Mouse (Mus musculus): ENCODE data around the gene Lhfpl5.
"Not testable (repeated sequence)": the region's sequence is repeated elsewhere in the genome, so short reads cannot be mapped to it uniquely, and the experiment has no call there.

Gene Lhfpl5

DNA sequence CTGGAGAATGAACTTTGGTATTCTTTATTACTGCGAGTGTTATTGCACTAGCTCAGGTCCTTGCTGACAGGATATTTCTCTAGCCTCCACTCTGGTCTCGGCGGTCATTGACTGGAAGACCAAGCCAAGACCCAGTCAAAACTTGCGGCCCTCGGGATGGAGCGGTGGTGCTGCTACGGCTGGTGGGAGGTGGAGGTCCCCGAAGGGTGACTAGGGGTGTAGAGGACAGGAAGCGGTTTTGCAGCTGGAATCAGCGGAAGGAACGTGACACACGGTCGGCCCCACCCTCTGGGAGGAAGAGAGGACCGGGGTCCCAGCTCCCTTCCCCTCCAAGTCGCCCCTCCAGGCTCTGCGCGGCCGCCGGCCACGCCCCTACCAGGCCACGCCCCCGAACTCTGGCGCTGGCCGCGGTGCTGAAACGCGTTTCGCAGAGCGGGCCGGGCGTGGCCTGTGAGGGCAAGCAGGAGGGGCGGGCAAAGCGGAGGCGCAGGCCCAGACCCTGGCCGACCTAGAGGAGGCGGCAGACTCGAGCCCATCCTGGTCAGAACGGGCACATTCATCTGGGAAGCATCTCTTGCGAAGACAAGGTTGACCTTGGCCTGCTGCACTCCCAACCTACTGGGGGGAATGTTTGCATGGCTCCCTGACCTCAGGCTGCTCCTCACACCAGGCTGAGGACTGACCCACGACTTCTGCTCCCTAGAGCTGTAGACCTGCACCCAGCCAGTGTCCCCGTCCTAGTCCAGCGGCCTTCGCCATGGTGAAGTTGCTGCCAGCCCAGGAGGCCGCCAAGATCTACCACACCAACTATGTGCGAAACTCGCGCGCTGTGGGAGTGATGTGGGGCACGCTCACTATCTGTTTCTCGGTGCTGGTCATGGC, at the start of gene Lhfpl5:
Gene Lhfpl5, plus strand, starts transcription at position 398 of the 882 bp plus-strand sequence.
- in situ Hi-C loops (cut with MboI, MseI) = loop anchor here (5.0 kb wide), 1 partner anchor 62 kb away; no protein-coding TSS in a partner anchor

DNA sequence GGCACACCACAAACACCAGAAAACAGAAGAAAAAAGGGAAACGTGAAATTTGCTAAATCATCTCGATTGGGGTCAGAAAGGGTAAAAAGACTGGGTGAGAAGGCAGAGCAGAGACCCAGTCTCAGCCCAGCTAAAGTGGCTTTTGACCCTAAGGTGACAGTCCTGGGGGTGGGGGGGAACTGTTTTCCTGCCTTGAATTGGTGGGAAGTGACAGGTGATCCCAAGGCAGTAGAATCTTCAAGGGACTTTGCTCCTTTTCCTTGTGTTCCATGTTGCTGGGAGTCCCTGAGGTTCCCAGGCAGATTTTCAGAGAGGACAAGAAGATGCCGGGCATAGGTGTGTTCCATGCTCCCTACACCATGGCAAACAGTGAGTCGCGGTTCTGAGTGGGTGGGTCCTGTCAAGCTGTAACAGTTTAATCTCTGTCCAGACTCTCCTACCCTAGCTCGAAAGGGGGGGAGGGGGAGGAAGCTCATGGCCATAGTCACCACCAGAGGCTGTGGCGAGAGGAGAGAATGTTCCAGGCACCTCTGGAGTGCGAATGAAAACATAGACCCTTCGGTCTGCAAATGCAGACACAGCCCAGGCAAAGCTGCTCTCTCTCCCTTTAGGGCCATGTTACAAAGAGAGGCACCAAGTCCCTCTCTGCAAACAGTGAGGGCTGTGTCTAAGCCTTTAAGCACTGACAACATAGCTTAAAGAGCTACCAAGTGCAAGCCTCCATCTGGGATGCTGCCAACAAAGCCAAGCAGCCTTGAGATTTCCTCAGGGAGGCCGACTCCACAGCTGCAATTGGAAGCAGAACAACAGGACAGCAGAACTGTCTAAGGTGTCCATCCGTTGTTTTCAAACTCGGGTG, 48.0 kb upstream of the Lhfpl5 start:
- in situ Hi-C loops (cut with MboI, MseI) = loop anchor here (5.0 kb wide), 2 partner anchors 55 to 705 kb away; partner anchors contain the start of gene D17Wsu92e

DNA sequence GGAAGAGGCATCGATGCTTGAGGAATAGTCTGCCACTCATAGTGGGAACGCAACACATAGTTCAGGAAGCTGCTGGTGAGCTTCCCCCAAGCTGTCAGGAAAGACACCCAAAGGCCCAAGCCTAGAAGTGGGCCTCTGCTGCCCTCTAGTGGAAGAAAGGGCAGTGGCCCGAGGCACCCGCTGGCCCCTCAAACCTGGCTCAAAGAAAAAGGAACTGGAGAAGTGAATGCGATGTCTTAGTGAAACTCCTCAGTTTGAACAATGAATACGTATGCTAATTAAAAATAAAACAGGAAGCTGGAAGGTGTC, 47.4 kb upstream of the Lhfpl5 start:
- in situ Hi-C loops (cut with MboI, MseI) = loop anchor here (5.0 kb wide), 2 partner anchors 56 to 706 kb away; partner anchors contain the start of gene D17Wsu92e

DNA sequence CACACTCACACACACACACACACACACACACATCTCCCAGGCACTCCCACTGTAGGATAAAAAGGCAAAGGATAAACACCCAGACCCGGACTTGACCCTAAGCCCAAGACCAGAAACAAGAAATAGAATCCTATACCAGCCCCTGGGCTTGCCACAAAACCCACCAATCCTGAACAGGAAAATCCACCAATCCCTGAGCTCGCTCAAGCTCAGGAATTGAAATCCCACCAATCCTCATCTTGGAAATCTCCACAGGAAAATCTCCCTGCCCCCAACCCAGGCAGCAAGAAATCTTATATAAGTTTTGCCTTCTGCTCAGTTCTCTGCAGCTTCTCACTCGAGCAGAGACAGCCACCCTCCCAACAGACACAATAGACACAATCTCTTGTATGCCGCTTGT, 46.3 kb upstream of the Lhfpl5 start:
- in situ Hi-C loops (cut with MboI, MseI) = loop anchor here (5.0 kb wide), 2 partner anchors 57 to 707 kb away; partner anchors contain the start of gene D17Wsu92e

DNA sequence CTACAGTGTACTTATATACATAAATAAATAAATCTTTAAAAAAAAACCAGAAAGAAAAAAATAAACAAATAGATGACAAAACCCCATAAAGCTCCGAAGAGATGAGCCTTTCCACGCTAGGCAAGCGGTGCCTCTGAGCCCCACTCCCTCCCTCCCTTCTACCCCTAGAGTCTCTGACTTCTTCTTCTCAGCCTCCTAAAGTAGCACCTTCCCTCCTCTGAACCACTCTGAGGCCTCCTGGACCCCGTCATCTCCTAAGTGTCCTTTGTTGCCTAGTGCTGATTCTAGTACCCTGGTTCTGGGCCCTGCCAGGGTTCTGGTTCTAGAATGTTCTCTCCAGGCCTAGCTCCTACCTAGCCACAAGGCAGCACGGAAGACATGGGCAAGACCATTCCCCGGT, 44.9 kb upstream of the Lhfpl5 start, which contains the start of gene Armc12:
Gene Armc12, plus strand, starts transcription at position 301 of the 400 bp plus-strand sequence.
- in situ Hi-C loops (cut with MboI, MseI) = loop anchor here (10.0 kb wide), 1 partner anchor 146 kb away; no protein-coding TSS in a partner anchor

DNA sequence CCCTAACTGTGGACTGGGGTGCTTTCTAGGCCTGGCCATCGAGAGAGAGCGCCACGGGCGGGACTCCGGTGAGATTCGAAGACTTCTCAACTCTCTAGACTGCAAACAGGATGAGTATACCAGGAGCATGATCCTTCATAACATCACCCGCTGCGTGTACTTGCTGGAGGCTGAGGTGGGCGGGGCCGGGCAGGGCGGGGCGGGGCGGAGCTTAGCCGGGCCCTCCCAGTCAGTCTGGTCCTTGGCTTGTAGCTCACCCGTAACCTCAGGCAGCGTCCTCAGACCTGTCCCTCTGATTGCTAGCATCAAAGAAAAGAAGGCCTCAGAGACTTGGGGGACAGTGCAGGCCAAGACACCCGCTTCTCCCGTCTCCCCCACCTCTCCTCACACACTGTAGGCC, 43.5 kb upstream of the Lhfpl5 start:
- in situ Hi-C loops (cut with MboI, MseI) = loop anchor here (10.0 kb wide), 1 partner anchor 147 kb away; no protein-coding TSS in a partner anchor

DNA sequence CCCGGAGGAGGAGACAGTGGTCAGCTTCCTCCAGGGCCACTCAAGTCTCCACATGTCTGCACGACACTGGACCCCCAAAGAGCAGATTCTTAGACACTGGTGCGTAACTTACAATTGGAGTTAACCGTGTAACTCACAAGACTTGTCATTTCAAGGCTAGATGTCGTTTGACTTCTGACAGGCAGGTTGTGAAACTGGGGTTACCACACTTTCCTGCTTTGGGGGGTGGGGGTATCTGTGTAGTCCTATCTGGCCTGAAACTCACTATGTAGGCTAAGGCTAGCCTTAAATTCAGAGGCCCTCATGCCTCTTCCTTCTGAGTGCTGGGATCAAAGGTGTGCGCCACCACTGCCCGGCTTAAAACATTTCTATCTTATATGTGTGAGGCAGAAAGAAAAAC, 42.9 kb upstream of the Lhfpl5 start:
- in situ Hi-C loops (cut with MboI, MseI) = loop anchor here (10.0 kb wide), 1 partner anchor 148 kb away; no protein-coding TSS in a partner anchor

DNA sequence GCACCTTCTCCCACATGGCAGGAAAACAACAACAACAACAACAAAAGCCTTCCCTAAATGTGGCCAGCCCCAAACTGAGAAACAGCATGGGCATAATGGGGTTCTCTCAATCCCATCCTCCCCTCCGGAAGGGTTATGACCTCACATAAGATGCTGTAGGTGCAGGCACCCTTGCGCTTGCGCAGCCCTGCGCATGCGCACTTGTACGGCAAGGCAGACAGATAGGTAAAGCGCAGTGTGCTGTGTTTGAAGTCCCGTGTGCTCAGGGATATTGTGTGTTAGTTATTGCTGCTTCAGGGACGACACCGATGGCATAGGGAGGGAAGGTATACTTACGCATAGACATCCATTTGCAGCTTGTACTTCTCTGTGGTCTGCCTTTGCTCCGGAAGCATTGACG, 42.1 kb upstream of the Lhfpl5 start:
- in situ Hi-C loops (cut with MboI, MseI) = loop anchor here (10.0 kb wide), 1 partner anchor 149 kb away; no protein-coding TSS in a partner anchor

DNA sequence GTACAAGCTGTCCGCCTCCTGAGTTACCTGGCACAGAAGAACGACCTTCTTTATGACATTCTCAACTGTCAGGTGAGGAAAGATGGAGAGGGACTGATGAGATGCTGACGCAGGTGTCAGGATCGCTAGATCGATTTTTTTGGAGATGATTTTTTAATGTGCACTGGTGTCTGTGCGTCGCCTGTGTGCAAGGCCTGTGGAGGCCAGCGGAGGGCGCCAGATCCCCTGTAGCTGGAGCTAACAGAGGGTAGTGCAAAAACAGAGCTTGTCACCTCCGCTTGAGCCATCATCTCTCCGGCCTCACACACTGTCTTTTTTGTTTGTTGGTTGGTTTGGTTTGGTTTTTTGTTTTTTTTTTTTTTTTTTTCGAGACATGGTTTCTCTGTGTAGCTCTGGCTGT, 37.6 kb upstream of the Lhfpl5 start:
- in situ Hi-C loops (cut with MboI, MseI) = loop anchor here (10.0 kb wide), 1 partner anchor 153 kb away; no protein-coding TSS in a partner anchor

DNA sequence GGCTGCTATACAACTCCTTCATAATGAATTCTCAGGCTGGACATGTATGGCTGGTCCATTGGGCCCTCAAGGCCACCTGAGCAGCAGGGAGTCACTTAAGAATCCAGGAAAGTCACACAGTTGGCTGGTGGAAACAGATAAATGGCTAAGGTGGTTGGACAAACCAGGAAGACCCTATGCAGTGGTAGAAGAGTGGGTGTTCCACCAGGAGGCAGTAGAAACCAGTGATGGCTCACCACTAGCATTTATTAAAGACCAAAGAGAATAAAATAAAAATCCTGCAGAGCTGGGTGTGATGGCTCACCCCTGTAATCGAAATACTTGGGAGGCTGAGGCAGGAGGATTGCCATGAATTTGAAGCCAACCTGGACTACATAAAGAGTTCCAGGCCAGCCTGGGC, 28.5 kb upstream of the Lhfpl5 start:
- in situ Hi-C loops (cut with MboI, MseI) = no loop called here

DNA sequence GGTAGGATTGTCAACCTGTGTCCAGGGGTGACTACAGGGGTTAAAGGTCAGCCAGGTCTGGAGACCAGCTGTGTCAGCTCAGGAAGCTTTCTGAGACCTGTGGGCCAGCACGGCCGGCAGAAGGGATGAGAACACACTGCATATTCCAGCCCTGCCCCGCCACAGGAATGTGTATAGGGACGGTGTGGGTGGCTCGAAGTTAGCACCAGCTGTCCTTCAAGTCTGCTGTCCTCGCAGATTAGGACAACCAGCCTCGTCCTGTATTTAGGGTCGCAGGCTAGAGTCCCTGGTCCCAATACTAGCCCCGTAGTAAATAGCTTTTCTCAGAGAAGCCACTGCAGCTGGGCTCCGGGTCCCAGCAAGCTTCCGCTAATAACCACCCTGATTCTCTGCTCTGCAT, 26.9 kb upstream of the Lhfpl5 start:
- in situ Hi-C loops (cut with MboI, MseI) = no loop called here

DNA sequence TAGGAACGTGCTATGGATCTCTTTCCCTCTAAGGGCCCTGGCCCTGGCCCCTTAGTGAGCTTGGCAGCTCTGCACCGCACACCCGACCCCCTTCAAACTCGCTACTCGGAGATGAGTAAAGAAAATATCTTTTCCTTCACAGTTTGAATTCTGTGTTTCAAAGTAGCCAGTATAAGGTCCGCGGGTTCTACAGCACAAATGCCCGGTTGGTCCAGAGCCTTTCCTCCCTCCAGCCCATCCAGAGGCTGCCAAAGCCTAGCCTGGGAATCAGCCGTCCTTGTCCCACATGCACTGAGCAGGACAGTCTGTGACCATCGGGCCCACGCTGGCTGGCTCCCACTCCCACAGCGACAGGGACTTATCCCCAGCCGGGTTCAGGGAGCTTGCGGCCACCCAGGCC, 26.3 kb upstream of the Lhfpl5 start, which contains the start of gene Clpsl2:
Gene Clpsl2, plus strand, starts transcription at position 301 of the 400 bp plus-strand sequence.
- in situ Hi-C loops (cut with MboI, MseI) = no loop called here

DNA sequence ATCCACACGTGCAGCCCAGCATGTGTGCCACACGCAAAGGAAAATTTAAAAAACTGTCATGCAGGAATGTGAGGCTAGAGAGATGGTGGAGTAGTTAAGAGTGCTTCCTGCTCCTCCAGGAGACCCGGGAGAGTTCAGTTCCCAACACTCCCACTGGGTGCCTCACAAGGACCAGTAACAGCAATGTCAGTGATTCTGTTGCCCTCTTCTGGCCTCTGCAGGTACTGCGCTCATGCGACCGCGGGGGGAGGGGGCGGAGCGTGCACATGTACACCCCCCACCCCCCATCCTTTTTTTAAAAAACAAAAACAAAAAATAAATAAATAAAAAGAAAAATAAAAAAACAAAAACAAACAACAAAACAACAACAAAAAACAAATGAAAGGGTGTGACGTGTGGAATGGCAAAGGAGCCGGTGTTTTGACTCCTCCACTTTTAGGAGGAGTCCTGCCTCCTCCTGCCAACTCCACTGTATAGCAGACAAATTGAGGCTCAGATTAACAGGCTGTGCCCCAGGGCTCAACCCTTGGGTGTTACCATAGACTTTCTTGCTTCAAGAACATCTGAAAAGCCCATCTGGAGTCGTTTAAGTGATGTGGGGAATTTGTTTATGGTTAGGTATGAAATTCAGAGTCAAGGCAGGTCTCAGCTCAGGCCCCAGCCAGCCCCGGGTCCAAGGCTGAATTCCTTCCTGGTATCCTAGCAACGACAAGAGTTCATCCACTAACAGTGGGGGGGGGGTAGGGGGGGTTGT, 22.2 kb upstream of the Lhfpl5 start:
- in situ Hi-C loops (cut with MboI, MseI) = no loop called here

DNA sequence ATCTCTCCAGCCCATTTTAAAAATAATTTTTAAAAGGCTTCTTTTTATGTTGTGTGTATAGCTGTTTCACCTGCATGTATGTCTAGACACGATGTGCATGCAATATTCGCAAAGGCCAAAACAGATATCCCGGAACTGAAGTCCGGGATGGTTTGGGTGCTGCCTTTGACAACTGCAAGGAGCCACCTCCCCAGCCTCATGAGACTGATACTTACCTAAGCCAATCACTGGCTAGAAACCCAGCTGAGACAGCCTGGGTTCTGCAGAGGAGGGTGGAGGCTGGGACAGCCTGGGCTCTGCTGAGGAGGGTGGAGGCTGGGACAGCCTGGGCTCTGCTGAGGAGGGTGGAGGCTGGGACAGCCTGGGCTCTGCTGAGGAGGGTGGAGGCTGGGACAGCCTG, 21.4 kb upstream of the Lhfpl5 start:
- in situ Hi-C loops (cut with MboI, MseI) = not testable (repeated sequence)

DNA sequence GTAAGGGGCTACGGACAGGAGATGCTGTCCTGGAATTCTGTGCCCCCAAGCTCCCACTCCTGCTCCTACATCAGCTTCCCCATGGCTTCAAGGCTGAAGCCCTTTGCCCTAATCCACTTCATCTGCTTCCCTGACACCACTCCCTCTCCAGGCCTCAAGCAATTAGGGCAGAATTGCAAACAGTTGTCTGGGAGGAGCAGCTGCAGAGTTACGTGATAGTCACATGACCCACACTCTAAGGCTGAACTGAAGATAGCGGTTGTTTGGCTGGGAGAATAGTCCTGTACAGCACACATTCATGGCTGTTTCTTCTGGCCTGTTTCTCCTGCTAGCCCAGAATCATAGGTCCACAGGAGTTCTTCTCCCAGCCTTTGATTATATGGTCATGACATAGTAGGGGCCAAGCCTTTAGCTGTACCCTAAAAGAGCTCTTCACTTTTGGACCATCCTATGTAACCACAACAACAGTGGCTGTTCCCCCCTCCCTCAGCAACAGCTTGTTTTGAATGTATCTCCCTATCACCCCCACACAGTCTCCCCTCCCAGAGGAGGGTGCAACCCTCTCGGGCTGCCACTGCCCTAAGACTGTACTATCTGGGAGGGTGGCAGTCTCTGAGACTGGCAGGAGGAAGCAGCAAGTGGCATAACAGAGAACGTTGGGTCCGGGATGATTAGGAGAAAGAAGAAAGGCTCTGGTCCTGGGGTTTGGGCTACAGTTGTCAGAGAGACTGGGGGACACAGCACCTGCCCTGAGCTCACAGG, 18.6 kb upstream of the Lhfpl5 start:
- in situ Hi-C loops (cut with MboI, MseI) = no loop called here

DNA sequence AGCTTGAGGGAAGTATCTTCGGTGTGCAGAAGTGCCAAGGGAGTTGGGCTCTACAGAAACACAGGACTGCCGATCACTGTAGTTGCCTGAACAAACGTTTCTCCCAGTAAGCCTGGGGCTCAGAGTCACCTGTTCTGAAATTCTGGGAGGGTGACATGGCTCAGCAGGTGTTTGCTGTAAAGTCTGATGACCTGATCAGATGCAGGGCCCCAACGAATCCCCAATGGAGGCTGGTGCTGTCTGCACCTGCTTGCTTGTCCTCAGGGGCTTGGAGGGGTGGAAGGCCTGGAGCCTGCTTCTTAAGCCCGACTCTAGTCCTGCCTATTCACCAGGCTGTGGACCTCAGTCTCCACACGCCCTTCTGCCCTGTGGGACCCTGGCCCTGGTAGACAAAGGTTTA, 17.7 kb upstream of the Lhfpl5 start:
- in situ Hi-C loops (cut with MboI, MseI) = no loop called here

DNA sequence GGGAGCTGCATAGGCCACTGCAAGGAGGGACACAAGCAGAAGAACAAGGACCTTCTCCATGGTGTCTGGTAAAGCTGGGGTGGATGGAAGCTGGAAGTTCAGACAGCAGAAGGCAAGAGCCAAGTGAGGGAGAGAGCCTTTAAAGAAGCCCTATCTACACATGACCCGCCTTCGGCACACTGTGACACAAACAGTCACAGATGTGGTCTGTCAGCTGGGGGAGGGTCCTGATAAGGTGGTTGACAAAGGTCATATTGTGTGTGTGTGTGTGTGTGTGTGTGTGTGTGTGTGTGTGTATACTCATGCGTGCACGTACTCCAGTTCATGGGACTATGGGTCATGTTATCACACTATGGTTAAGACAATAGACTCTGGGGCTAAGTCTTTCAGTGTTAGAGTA, 14.8 kb upstream of the Lhfpl5 start, which contains the start of gene Clps:
Gene Clps, minus strand, starts transcription at position 169 of the 400 bp plus-strand sequence.
- in situ Hi-C loops (cut with MboI, MseI) = no loop called here

DNA sequence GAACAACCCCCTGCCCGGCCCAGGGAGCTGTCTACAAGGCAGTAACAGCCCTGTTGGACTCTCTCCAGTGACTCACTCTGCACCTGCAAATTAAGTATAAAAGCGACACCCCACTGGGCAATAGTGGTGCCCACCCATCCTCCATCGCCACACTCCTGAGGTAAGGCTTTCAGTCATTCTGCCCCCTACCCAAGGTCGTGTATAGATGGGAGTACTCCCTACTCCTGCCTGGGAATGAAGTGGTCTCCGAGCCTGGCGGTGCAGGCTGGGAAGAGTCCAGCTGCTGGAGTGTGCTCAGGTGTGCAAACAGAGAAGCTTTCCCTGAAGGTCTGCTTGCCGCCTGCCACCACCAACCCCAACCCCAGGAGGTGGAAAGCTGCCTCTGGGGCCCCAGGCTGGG, 13.8 kb upstream of the Lhfpl5 start:
- in situ Hi-C loops (cut with MboI, MseI) = no loop called here

DNA sequence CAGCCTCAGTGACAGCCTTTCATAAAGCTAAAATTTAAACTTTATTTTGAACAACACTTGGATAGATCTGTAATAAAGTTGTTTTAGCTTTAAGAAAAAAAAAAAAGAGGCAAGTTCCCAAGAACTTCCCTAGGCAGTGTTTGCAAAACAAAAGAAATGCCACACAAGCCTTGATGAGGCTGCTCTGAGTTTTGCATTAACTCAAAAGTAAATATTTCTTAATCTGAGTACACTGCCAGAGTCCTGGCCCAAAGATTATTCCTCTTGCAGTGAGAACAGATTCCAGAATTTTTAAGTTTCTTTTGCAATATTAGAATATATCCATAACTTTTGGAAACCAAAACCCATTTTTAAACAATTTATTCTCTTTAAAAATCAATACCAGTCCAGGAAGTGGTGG, 10.3 kb upstream of the Lhfpl5 start:
- in situ Hi-C loops (cut with MboI, MseI) = no loop called here

DNA sequence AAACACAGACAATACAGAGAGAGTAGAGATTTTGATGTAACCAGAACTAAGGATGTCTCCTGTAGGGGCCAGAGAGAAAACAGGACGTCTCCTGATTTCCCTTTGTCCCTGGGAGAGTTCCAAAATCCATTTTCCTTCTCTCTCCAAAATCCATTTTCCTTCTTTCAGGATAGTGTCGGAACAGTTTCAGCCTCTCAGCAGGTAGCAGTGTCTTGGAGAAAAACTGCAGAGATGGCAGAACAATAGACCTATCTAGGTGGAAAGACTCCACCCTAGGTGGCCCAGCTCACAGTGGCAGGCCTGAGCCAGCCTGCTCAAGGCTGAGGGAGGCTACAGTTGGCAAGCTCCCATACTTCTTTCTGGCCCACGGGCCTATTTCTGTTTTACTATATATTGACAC, 7.9 kb upstream of the Lhfpl5 start:
- in situ Hi-C loops (cut with MboI, MseI) = no loop called here
